Mouse (Mus musculus) left cerebral cortex, adult 11 months (tissue): Measurements from ENCODE around the gene Irs3.

Experiments used
- DNase-seq: peaks from one replicate; pipeline ENCODE4 v3.0.0; 2022; ENCODE audit warnings: low spot score

The Irs3 gene

GRCm38 (mm10) chr5:137645652-137646091, at the start of gene Irs3:
Gene Irs3 (minus strand): TSS chr5:137645714.
- DNase-seq: no peak

GRCm38 (mm10) chr5:137694796-137695195, 49.3 kb upstream of the Irs3 start:
- no peak for DNase-seq

GRCm38 (mm10) chr5:137691881-137692280, 46.4 kb upstream of the Irs3 start:
- DNase-seq: no peak

- DNase-seq: no peak
These were observed 45.0 kb upstream of the Irs3 start for GRCm38 (mm10) chr5:137690531-137690930.

- no peak for DNase-seq
These were observed 44.5 kb upstream of the Irs3 start for GRCm38 (mm10) chr5:137689974-137690373.

- no peak for DNase-seq
These were observed 40.7 kb upstream of the Irs3 start for GRCm38 (mm10) chr5:137686127-137686790.

- DNase-seq: no peak
These were observed 40.1 kb upstream of the Irs3 start for GRCm38 (mm10) chr5:137685653-137686052.

- peak; percentile 100 for DNase-seq
These were observed 39.0 kb upstream of the Irs3 start, which contains the start of gene Agfg2 for GRCm38 (mm10) chr5:137684294-137685123. Gene Agfg2 (minus strand): TSS chr5:137684726.

GRCm38 (mm10) chr5:137683388-137684293, 38.1 kb upstream of the Irs3 start:
- no peak for DNase-seq

- no peak for DNase-seq
These were observed 37.0 kb upstream of the Irs3 start for GRCm38 (mm10) chr5:137682526-137682925.

GRCm38 (mm10) chr5:137679726-137680125, 34.2 kb upstream of the Irs3 start:
- no peak for DNase-seq

- no peak for DNase-seq
These were observed 33.2 kb upstream of the Irs3 start for GRCm38 (mm10) chr5:137678736-137679135.

- DNase-seq: no peak
These were observed 32.3 kb upstream of the Irs3 start for GRCm38 (mm10) chr5:137677859-137678258.

- DNase-seq: no peak
These were observed 29.3 kb upstream of the Irs3 start for GRCm38 (mm10) chr5:137674786-137675185.

GRCm38 (mm10) chr5:137673015-137673414, 27.5 kb upstream of the Irs3 start:
- no peak for DNase-seq

- no peak for DNase-seq
These were observed 26.8 kb upstream of the Irs3 start for GRCm38 (mm10) chr5:137672361-137672760.

GRCm38 (mm10) chr5:137671443-137672240, 26.1 kb upstream of the Irs3 start:
- DNase-seq: no peak

GRCm38 (mm10) chr5:137670240-137670639, 24.7 kb upstream of the Irs3 start:
- DNase-seq: no peak

GRCm38 (mm10) chr5:137668971-137669370, 23.5 kb upstream of the Irs3 start:
- no peak for DNase-seq

GRCm38 (mm10) chr5:137663057-137663456, 17.5 kb upstream of the Irs3 start:
- DNase-seq: no peak

GRCm38 (mm10) chr5:137660064-137660688, 14.7 kb upstream of the Irs3 start:
- no peak for DNase-seq
